ENCODE assay signal across 24 mouse cellular contexts in genomic region chr6:31175769-31176168, GRCm38 (mm10).
DNase-seq lines count a peak whose midpoint lies in the region; ATAC-seq and TF ChIP-seq lines count a peak whose summit lies in the region.
"Had no signal": no experiment of that assay in that cellular context is flagged by ENCODE, and none has a peak within 500 bp of the region (broad histone marks: within the 10 kb centered on the region; RNA-seq: fewer than 3 reads in every experiment).

No protein-coding gene starts in this region.

- no peak for TF ChIP-seq RAD21 in MEL (IDR thresholded peaks at IDR 0.05; ENCODE audit: low read depth, low read length)

- no peaks in the 10 kb centered on the region for H3K36me3 ChIP-seq in forebrain, postnatal 0 days (ENCODE audit: insufficient read depth)
- no peaks in the 10 kb centered on the region for H3K36me3 ChIP-seq in forebrain, embryonic 16.5 days (ENCODE audit: control insufficient read depth, insufficient read depth)
- peaks cover 0 to 7% of the 10 kb centered on the region in 2 experiments; a peak in 2 of 4 replicates for H3K36me3 ChIP-seq in MEL (ENCODE audit: control insufficient read depth in 1 of 2, insufficient read depth in 2 of 2, low read length in 2 of 2)
- H3K36me3 ChIP-seq in midbrain, embryonic 15.5 days (replicated peaks): no peaks in the 10 kb centered on the region
- H3K36me3 ChIP-seq: forebrain, embryonic 12.5 days; heart, embryonic 12.5 days; hindbrain, embryonic 15.5 days; limb, embryonic 12.5 days; liver, embryonic 15.5 days; lung, embryonic 15.5 days; neural tube, embryonic 13.5 days had no signal

- no peak overlapping the region for H3K27ac ChIP-seq in forebrain, postnatal 0 days (ENCODE audit: low read depth, low read length)
- H3K27ac ChIP-seq in forebrain, embryonic 16.5 days (ENCODE audit: low read length): no peak overlapping the region
- H3K27ac ChIP-seq in MEL (ENCODE audit: control insufficient read depth, low read depth, low read length): no peak overlapping the region
- no peak overlapping the region for H3K27ac ChIP-seq in midbrain, embryonic 15.5 days
- H3K27ac ChIP-seq: forebrain, embryonic 12.5 days; hindbrain, embryonic 15.5 days; kidney, postnatal 0 days; limb, embryonic 12.5 days; liver, embryonic 15.5 days; lung, embryonic 15.5 days; neural tube, embryonic 13.5 days had no signal

- TF ChIP-seq CTCF in forebrain, postnatal 0 days (IDR thresholded peaks at IDR 0.05; ENCODE audit: low read depth): no peak; the same call in 1 of the 2 replicates
- no peak for TF ChIP-seq CTCF in MEL (IDR thresholded peaks at IDR 0.05 in 2 of 3, conservative IDR thresholded peaks at IDR 0.05 in 1 of 3; ENCODE audit: control insufficient read depth in 1 of 3, insufficient read depth in 1 of 3, low read depth in 2 of 3, low read length in 3 of 3, poor library complexity in 1 of 3, severe bottlenecking in 1 of 3)

- no peak for TF ChIP-seq EP300 in MEL (IDR thresholded peaks at IDR 0.05; ENCODE audit: low read depth in 1 of 2, low read length in 2 of 2)

- 0 out of 2 replicates have a peak, but pooled peaks cover 2% of the 10 kb centered on the region for H3K27me3 ChIP-seq in forebrain, postnatal 0 days (ENCODE audit: insufficient read depth, low read length)
- H3K27me3 ChIP-seq in forebrain, embryonic 16.5 days (replicated peaks; ENCODE audit: control insufficient read depth, insufficient read depth, low read length): no peaks in the 10 kb centered on the region
- H3K27me3 ChIP-seq in MEL (ENCODE audit: control insufficient read depth in 1 of 2, insufficient read depth in 2 of 2, low read length in 2 of 2): no peaks in the 10 kb centered on the region
- H3K27me3 ChIP-seq in midbrain, embryonic 15.5 days (replicated peaks): no peaks in the 10 kb centered on the region
- H3K27me3 ChIP-seq: forebrain, embryonic 12.5 days; heart, embryonic 12.5 days; hindbrain, embryonic 15.5 days; limb, embryonic 12.5 days; liver, embryonic 15.5 days; lung, embryonic 15.5 days; neural tube, embryonic 13.5 days had no signal

- 0 out of 2 replicates have a peak, but pooled peaks have one; percentile 25 for ATAC-seq in forebrain, postnatal 0 days
- ATAC-seq in forebrain, embryonic 16.5 days: no peak
- ATAC-seq in hematopoietic stem cell, adult 5-6 weeks (replicated peaks in 1 of 2; ENCODE audit: insufficient read depth in 1 of 2, low FRiP score in 2 of 2, low TSS enrichment in 1 of 2, low read depth in 1 of 2, poor library complexity in 2 of 2, severe bottlenecking in 2 of 2): peak; percentile 32 to 51; a peak in 1 of 4 replicates
- ATAC-seq in megakaryocyte progenitor cell, adult 5-6 weeks (replicated peaks; ENCODE audit: poor library complexity): peak; percentile 68
- ATAC-seq in midbrain, embryonic 15.5 days (replicated peaks): no peak

- DNase-seq in forebrain, postnatal 0 days: no peak
- DNase-seq in MEL (ENCODE audit: low read depth, low spot score): peak; percentile 5
- DNase-seq in left cerebral cortex, postnatal 14 days (ENCODE audit: low spot score in 2 of 2): no peak
- no peak for DNase-seq in cerebellum, postnatal 4 days (ENCODE audit: low spot score in 2 of 2)
- DNase-seq: adrenal gland, adult 2 months; cerebellum, adult 8-10 months; cerebellum, postnatal 36 days; gastrocnemius, postnatal 25 days; heart, adult 2 months; kidney, adult 8-10 months had no signal

- intact Hi-C loops in left cerebral cortex, postnatal 14 days (cut with DNase I): loop anchor here (5.0 kb wide), 1 partner anchor 98 kb away; no protein-coding TSS in a partner anchor

- 75% methylated on average over 6 of the region's 6 CpGs for WGBS in forebrain, postnatal 0 days
- 75% methylated on average over 6 of the region's 6 CpGs for whole genome bisulfite sequencing in forebrain, embryonic 16.5 days
- WGBS in midbrain, embryonic 15.5 days: 74% methylated on average over 6 of the region's 6 CpGs

- TF ChIP-seq POLR2A in MEL (IDR thresholded peaks at IDR 0.05; ENCODE audit: control insufficient read depth in 1 of 2, insufficient read depth in 1 of 2, low read depth in 1 of 2, low read length in 2 of 2, poor library complexity in 1 of 2): no peak

- H3K4me3 ChIP-seq in forebrain, postnatal 0 days (ENCODE audit: low read depth, low read length): no peak overlapping the region
- no peak overlapping the region for H3K4me3 ChIP-seq in forebrain, embryonic 16.5 days (replicated peaks; ENCODE audit: low read length)
- H3K4me3 ChIP-seq in MEL (ENCODE audit: control insufficient read depth in 1 of 2, insufficient read depth in 1 of 2, low read depth in 2 of 2, low read length in 2 of 2): no peak overlapping the region
- no peak overlapping the region for H3K4me3 ChIP-seq in midbrain, embryonic 15.5 days
- H3K4me3 ChIP-seq: erythroblast, embryonic 14.5 days; forebrain, embryonic 12.5 days; heart, adult 2 months; heart, embryonic 12.5 days; hindbrain, embryonic 15.5 days; limb, embryonic 12.5 days; liver, embryonic 15.5 days; lung, embryonic 15.5 days; neural tube, embryonic 13.5 days had no signal

- no peak overlapping the region for H3K4me2 ChIP-seq in forebrain, postnatal 0 days (ENCODE audit: low read depth)
- no peak overlapping the region for H3K4me2 ChIP-seq in forebrain, embryonic 16.5 days (ENCODE audit: low read length)
- H3K4me2 ChIP-seq in midbrain, embryonic 15.5 days: no peak overlapping the region
- H3K4me2 ChIP-seq: forebrain, embryonic 12.5 days; heart, embryonic 12.5 days; hindbrain, embryonic 15.5 days; limb, embryonic 12.5 days; liver, embryonic 15.5 days; lung, embryonic 15.5 days; midbrain, embryonic 11.5 days; neural tube, embryonic 13.5 days had no signal

- H3K79me2 ChIP-seq in MEL (ENCODE audit: control insufficient read depth, insufficient read depth, low read length, poor library complexity): no peaks in the 10 kb centered on the region

- no peak overlapping the region for H3K9ac ChIP-seq in forebrain, postnatal 0 days
- no peak overlapping the region for H3K9ac ChIP-seq in forebrain, embryonic 16.5 days (replicated peaks; ENCODE audit: low read depth, low read length)
- H3K9ac ChIP-seq in MEL (ENCODE audit: control insufficient read depth, low read depth, low read length, poor library complexity, severe bottlenecking): no peak overlapping the region
- H3K9ac ChIP-seq in midbrain, embryonic 15.5 days: no peak overlapping the region
- H3K9ac ChIP-seq: forebrain, embryonic 12.5 days; heart, embryonic 12.5 days; hindbrain, embryonic 15.5 days; limb, embryonic 12.5 days; liver, embryonic 15.5 days; lung, embryonic 15.5 days; neural tube, embryonic 13.5 days had no signal

- no peaks in the 10 kb centered on the region for H3K9me3 ChIP-seq in forebrain, postnatal 0 days (ENCODE audit: low read length)
- no peaks in the 10 kb centered on the region for H3K9me3 ChIP-seq in forebrain, embryonic 16.5 days (ENCODE audit: control insufficient read depth, low read length)
- no peaks in the 10 kb centered on the region for H3K9me3 ChIP-seq in MEL (replicated peaks; ENCODE audit: insufficient read depth, low read length)
- H3K9me3 ChIP-seq in midbrain, embryonic 15.5 days: no peaks in the 10 kb centered on the region
- H3K9me3 ChIP-seq: forebrain, embryonic 12.5 days; heart, embryonic 12.5 days; hindbrain, embryonic 15.5 days; limb, embryonic 12.5 days; liver, embryonic 15.5 days; lung, embryonic 15.5 days; neural tube, embryonic 13.5 days had no signal

- 0 out of 2 replicates have a peak, but pooled peaks cover 6% of the 10 kb centered on the region for H3K4me1 ChIP-seq in forebrain, postnatal 0 days (ENCODE audit: insufficient read depth)
- H3K4me1 ChIP-seq in forebrain, embryonic 16.5 days (replicated peaks; ENCODE audit: control insufficient read depth, insufficient read depth, low read length): peaks cover 12% of the 10 kb centered on the region
- H3K4me1 ChIP-seq in MEL (ENCODE audit: control insufficient read depth in 1 of 2, insufficient read depth in 2 of 2, low read length in 2 of 2): peaks cover 0 to 9% of the 10 kb centered on the region in 2 experiments; a peak in 3 of 4 replicates
- H3K4me1 ChIP-seq in midbrain, embryonic 15.5 days: no peaks in the 10 kb centered on the region
- H3K4me1 ChIP-seq: hindbrain, embryonic 15.5 days; liver, embryonic 15.5 days; lung, embryonic 15.5 days; neural tube, embryonic 13.5 days had no signal

TF ChIP-seq in MEL, 35 proteins besides CTCF, POLR2A, EP300 and RAD21:
- no peak for TF ChIP-seq RCOR1 (IDR thresholded peaks at IDR 0.05; ENCODE audit: low read depth, low read length)
- no peak for TF ChIP-seq POLR2AphosphoS2 (IDR thresholded peaks at IDR 0.05; ENCODE audit: low read length)
- TF ChIP-seq SIN3A (IDR thresholded peaks at IDR 0.05; ENCODE audit: low read length): no peak
- no peak for TF ChIP-seq USF2 (IDR thresholded peaks at IDR 0.05; ENCODE audit: borderline replicate concordance in 1 of 2, insufficient read depth in 1 of 2, low read depth in 1 of 2, low read length in 2 of 2)
- no peak for TF ChIP-seq HCFC1 (IDR thresholded peaks at IDR 0.05; ENCODE audit: low read depth, low read length)
- TF ChIP-seq E2F4 (IDR thresholded peaks at IDR 0.05; ENCODE audit: borderline replicate concordance, low read depth, low read length): no peak

Comparison
In these comparisons a context has a peak if more than half of its experiments do, and no peak if none do; other contexts are left out.
1. ATAC-seq: peak in forebrain, postnatal 0 days (single experiment), hematopoietic stem cell, adult 5-6 weeks (2 of 2) and megakaryocyte progenitor cell, adult 5-6 weeks (single experiment); none in forebrain, embryonic 16.5 days (single experiment) and midbrain, embryonic 15.5 days (single experiment).